Mouse (Mus musculus): ENCODE data around the gene Fam189b. TPM values are rescaled to one million over a fixed set of nuclear protein-coding genes. Genes with fewer than 3 reads are reported as not detected.

Fam189b gene
- polyA plus RNA-seq, 1 experiment: 19.4 TPM

DNA sequence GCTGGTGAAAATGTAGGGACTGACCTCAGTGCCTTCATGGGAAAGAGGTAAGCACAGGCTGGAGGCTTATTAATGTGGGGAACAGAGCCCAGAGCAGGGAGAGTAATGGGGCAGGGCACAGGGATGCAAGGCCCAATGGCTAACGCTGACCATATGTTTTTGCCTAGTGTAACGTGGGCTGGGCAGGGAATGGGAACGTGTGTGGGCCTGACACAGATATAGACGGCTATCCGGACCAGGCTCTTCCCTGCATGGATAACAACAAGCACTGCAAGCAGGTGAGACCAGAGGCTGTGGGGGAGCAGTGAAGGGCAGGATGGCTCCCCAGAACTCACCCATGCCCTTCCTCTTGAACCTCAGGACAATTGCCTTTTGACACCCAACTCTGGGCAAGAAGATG is 38.2 kb downstream of the Fam189b start:
- H3K27me3 ChIP-seq (ENCODE audit: control insufficient read depth, insufficient read depth, low read length): peaks cover 9% of the 10 kb centered on the region; the same call in 1 of the 2 replicates
- 84% methylated on average over 5 of the region's 5 CpGs for WGBS
- H3K36me3 ChIP-seq (ENCODE audit: control insufficient read depth, insufficient read depth, low read length): no peaks in the 10 kb centered on the region

DNA sequence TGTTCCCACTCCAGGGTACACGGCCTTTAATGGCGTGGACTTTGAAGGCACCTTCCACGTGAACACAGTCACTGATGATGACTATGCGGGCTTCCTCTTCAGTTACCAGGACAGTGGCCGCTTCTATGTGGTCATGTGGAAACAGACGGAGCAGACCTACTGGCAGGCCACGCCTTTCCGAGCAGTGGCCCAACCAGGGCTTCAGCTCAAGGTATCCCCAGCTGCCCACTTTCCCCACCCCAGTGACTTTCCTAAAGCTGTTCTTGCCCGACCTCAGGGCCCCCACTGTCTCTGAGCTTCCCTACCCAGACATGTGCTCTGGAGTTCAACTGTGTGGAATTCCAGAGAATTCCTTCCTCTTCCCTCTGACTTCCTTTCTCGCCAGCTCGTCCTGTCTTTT is 41.9 kb downstream of the Fam189b start:
- 79% methylated on average over 11 of the region's 11 CpGs for WGBS

More for the DNA sequence above, 38.2 kb downstream of the Fam189b start:
- Histone ChIP-seq H3K4me3 (ENCODE audit: low read depth, low read length) (no peak overlapping the region), H3K27ac (ENCODE audit: insufficient read depth, low read depth, low read length) (no peak overlapping the region), H3K4me1 (ENCODE audit: control insufficient read depth, insufficient read depth, insufficient read length, low read length) (no peaks in the 10 kb centered on the region)
- TF ChIP-seq POLR2A (IDR thresholded peaks at IDR 0.05; ENCODE audit: low read depth, low read length) (no peak), CTCF (IDR thresholded peaks at IDR 0.05; ENCODE audit: extremely low read depth, insufficient read length, insufficient replicate concordance, low read depth, low read length) (no peak)

DNA sequence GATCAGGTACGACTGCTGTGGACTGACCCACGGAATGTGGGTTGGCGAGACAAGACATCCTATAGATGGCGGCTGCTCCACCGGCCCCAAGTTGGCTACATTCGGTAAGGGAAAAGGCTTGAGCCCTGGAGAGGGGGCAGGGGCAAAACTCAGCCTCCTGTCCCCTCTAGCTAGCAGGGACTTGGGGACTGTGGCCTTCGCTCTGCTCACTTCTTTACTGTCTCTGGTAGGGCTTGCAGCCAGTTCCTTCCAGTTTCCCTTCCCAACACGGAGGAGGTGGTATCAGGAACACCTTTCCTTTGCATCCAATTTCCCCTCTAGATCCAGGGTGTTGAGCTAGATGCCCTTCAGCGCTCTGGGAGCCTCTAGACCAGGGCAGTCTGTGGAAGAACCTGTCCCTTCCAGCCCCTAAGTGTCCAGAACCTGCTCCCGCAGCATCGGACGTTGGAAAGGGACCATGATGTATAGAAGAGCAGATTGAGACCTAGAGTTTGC is 42.4 kb downstream of the Fam189b start:
- H3K27me3 ChIP-seq (ENCODE audit: control insufficient read depth, insufficient read depth, low read length): peaks cover 13% of the 10 kb centered on the region
- WGBS: 71% methylated on average over 12 of the region's 12 CpGs

More for the DNA sequence above, 41.9 kb downstream of the Fam189b start:
- TF ChIP-seq CTCF (IDR thresholded peaks at IDR 0.05; ENCODE audit: extremely low read depth, insufficient read length, insufficient replicate concordance, low read depth, low read length) (no peak), POLR2A (IDR thresholded peaks at IDR 0.05; ENCODE audit: low read depth, low read length) (no peak)
- no peak overlapping the region for H3K27ac ChIP-seq (ENCODE audit: insufficient read depth, low read depth, low read length)
- no peaks in the 10 kb centered on the region for H3K36me3 ChIP-seq (ENCODE audit: control insufficient read depth, insufficient read depth, low read length)
- H3K27me3 ChIP-seq (ENCODE audit: control insufficient read depth, insufficient read depth, low read length): peaks cover 13% of the 10 kb centered on the region
- peaks cover 6% of the 10 kb centered on the region for H3K4me1 ChIP-seq (ENCODE audit: control insufficient read depth, insufficient read depth, insufficient read length, low read length)
- H3K4me3 ChIP-seq (ENCODE audit: low read depth, low read length): no peak overlapping the region

DNA sequence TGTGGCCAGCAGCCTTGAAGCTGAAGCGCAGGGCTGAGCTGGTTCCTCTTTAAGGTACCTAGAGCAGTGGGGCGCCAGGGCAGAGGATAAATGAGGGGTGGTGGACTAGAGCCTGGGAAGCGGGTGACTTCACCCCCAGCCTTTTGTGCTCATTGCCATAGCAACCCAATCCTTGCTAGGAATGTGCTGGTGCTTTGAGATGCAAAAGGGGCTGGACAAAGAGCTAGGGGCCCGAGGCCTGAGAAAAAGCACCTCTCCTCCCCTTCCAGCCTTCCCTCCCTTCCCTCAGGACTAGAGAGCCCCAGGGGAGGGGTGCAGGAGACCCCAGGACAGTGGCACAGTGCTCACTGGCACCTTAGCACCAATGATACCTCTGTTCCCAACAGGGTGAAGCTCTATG is 43.0 kb downstream of the Fam189b start:
- no peak overlapping the region for H3K4me3 ChIP-seq (ENCODE audit: low read depth, low read length)
- no peak for TF ChIP-seq CTCF (IDR thresholded peaks at IDR 0.05; ENCODE audit: extremely low read depth, insufficient read length, insufficient replicate concordance, low read depth, low read length)
- no peak for TF ChIP-seq POLR2A (IDR thresholded peaks at IDR 0.05; ENCODE audit: low read depth, low read length)
- 85% methylated on average over 4 of the region's 4 CpGs for WGBS
- no peak overlapping the region for H3K27ac ChIP-seq (ENCODE audit: insufficient read depth, low read depth, low read length)
- peaks cover 6% of the 10 kb centered on the region for H3K4me1 ChIP-seq (ENCODE audit: control insufficient read depth, insufficient read depth, insufficient read length, low read length)
- H3K36me3 ChIP-seq (ENCODE audit: control insufficient read depth, insufficient read depth, low read length): no peaks in the 10 kb centered on the region
- peaks cover 14% of the 10 kb centered on the region for H3K27me3 ChIP-seq (ENCODE audit: control insufficient read depth, insufficient read depth, low read length)

More for the DNA sequence above, 42.4 kb downstream of the Fam189b start:
- no peak for TF ChIP-seq CTCF (IDR thresholded peaks at IDR 0.05; ENCODE audit: extremely low read depth, insufficient read length, insufficient replicate concordance, low read depth, low read length)
- no peak for TF ChIP-seq POLR2A (IDR thresholded peaks at IDR 0.05; ENCODE audit: low read depth, low read length)
- no peak overlapping the region for H3K27ac ChIP-seq (ENCODE audit: insufficient read depth, low read depth, low read length)
- H3K4me1 ChIP-seq (ENCODE audit: control insufficient read depth, insufficient read depth, insufficient read length, low read length): peaks cover 6% of the 10 kb centered on the region
- H3K4me3 ChIP-seq (ENCODE audit: low read depth, low read length): no peak overlapping the region
- H3K36me3 ChIP-seq (ENCODE audit: control insufficient read depth, insufficient read depth, low read length): no peaks in the 10 kb centered on the region

DNA sequence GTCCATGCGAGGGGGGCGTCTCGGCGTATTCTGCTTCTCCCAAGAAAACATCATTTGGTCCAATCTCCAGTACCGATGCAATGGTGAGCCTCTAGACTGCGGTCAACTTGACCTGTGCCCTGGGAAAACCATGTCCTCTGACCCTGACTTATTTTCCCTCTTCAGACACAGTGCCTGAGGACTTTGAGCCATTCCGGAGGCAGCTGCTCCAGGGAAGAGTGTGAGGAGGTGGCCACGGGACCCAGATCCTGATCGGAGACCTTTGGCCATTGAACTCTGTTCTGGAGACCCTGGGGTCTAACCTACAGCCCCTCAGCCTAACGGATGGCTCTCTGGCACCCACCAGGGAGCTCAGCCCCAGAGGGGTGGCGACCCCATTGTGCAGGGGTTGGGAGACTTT is 43.4 kb downstream of the Fam189b start:
- H3K4me3 ChIP-seq (ENCODE audit: low read depth, low read length): no peak overlapping the region
- H3K27ac ChIP-seq (ENCODE audit: insufficient read depth, low read depth, low read length): no peak overlapping the region
- H3K4me1 ChIP-seq (ENCODE audit: control insufficient read depth, insufficient read depth, insufficient read length, low read length): peaks cover 6% of the 10 kb centered on the region
- TF ChIP-seq CTCF (IDR thresholded peaks at IDR 0.05; ENCODE audit: extremely low read depth, insufficient read length, insufficient replicate concordance, low read depth, low read length) (no peak), POLR2A (IDR thresholded peaks at IDR 0.05; ENCODE audit: low read depth, low read length) (no peak)
- 64% methylated on average over 11 of the region's 11 CpGs for WGBS
- H3K27me3 ChIP-seq (ENCODE audit: control insufficient read depth, insufficient read depth, low read length): peaks cover 18% of the 10 kb centered on the region
- H3K36me3 ChIP-seq (ENCODE audit: control insufficient read depth, insufficient read depth, low read length): no peaks in the 10 kb centered on the region

DNA sequence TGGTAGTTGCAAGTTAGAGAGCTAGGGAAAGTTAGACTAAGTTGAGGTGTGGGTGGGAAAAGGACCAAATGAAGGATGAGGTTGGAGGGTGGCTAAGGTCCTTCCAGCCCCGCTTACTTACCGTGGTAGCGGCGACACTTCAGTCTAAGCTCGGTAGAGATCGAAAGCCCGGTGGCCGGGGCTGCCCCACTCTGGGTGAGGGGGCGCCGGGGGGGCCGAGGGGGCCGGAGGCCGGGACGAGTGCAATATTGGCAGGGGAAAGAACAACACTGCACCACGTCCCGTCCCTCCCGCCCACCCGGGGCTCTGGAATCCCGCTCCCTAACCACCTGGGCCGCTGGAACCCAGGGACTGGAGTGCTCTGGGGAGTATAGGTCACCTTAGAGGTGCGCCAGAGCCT is 44.0 kb downstream of the Fam189b start, which contains the start of gene Mtx1:
Gene Mtx1, minus strand, starts transcription at position 189 of the 400 bp plus-strand sequence.
- Histone ChIP-seq H3K36me3 (ENCODE audit: control insufficient read depth, insufficient read depth, low read length) (no peaks in the 10 kb centered on the region), H3K4me1 (ENCODE audit: control insufficient read depth, insufficient read depth, insufficient read length, low read length) (peaks cover 6% of the 10 kb centered on the region), H3K4me3 (ENCODE audit: low read depth, low read length) (peak within 1 kb of the TSS; percentile 63), H3K27me3 (ENCODE audit: control insufficient read depth, insufficient read depth, low read length) (peaks cover 18% of the 10 kb centered on the region), H3K27ac (ENCODE audit: insufficient read depth, low read depth, low read length) (peak within 1 kb of the TSS; percentile 31)
- WGBS: 15% methylated on average over 21 of the region's 21 CpGs
- TF ChIP-seq CTCF (IDR thresholded peaks at IDR 0.05; ENCODE audit: extremely low read depth, insufficient read length, insufficient replicate concordance, low read depth, low read length): no peak

DNA sequence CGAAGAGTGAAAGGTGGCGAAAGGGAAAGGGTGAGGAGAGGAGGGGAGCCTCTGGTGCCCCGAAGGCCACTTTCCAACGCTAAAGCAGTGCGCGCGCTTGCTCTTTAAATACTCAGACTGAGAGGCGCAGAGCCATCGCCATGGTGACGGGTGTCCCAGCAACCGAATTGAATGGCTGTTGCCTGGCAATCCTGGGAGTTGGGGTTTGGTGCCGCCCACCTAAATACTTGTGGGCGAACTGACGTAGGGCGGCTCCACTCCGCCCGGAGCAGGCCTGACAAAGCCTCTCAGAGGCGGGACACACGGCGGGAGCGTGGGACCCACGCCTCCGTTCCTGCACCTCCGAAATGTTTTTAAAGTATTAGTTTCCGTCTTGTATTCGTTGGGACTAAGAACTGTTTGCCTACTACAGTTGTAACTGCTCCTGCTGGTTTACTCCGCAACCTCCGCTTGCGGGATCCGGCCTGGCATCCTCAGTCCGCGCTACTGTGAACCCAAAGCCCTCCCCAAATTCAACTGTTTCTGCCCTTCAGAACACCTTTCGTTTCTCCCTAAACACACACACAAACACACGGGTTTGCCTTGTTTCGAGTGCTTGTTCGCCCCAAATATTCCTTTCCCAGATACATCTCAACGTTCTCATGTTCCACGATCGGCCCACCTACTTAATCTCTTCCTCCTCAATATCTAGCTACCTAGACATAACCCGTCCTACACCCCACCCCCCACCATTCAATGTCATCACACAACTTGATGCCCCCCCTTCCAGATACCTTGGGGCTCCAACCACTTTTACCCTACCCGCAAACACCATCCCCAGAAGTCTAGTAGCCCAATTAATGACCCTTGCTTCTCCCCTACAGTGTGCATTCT is 44.6 kb downstream of the Fam189b start:
- Histone ChIP-seq H3K36me3 (ENCODE audit: control insufficient read depth, insufficient read depth, low read length) (no peaks in the 10 kb centered on the region), H3K4me1 (ENCODE audit: control insufficient read depth, insufficient read depth, insufficient read length, low read length) (peaks cover 6% of the 10 kb centered on the region), H3K27ac (ENCODE audit: insufficient read depth, low read depth, low read length) (peak overlapping the region; percentile 31), H3K27me3 (ENCODE audit: control insufficient read depth, insufficient read depth, low read length) (peaks cover 21% of the 10 kb centered on the region), H3K4me3 (ENCODE audit: low read depth, low read length) (peak overlapping the region; percentile 63)
- 3% methylated on average over 41 of the region's 41 CpGs for WGBS
- TF ChIP-seq CTCF (IDR thresholded peaks at IDR 0.05; ENCODE audit: extremely low read depth, insufficient read length, insufficient replicate concordance, low read depth, low read length) (no peak), POLR2A (IDR thresholded peaks at IDR 0.05; ENCODE audit: low read depth, low read length) (peak; percentile 54; the same call in 1 of the 2 replicates)

Data from small intestine, adult 2 months (tissue).